Mouse (Mus musculus) neural tube, embryonic 14.5 days (tissue): ENCODE data around the gene Fam120a. TPM values are rescaled to one million over a fixed set of nuclear protein-coding genes. Genes with fewer than 3 reads are reported as not detected.

Experiments
- ATAC-seq: fragments of 200-750 bp; cut with Nextera tagmentation; 2 replicates; pipeline ENCODE4 v1.8.0; 2017; ENCODE audit warnings: low read depth, mild to moderate bottlenecking, moderate TSS enrichment, moderate library complexity
- H3K27ac ChIP-seq: fragments of 300-500 bp; sonication (generic); 2 replicates; pipeline ENCODE4 v1.5.1; 2014; ENCODE audit warnings: low read depth, mild to moderate bottlenecking, control low read depth, low read length, moderate library complexity, mixed read lengths
- H3K27me3 ChIP-seq: fragments of 300-500 bp; sonication (generic); 2 replicates; pipeline ENCODE4 v1.6.1; 2014; ENCODE audit warnings: low read length; ENCODE audit not compliant: control insufficient read depth, insufficient read depth
- H3K36me3 ChIP-seq: fragments of 300-500 bp; sonication (generic); 2 replicates; pipeline ENCODE4 v1.6.1; 2014; ENCODE audit warnings: low read length, mixed read lengths; ENCODE audit not compliant: control insufficient read depth, insufficient read depth
- H3K4me1 ChIP-seq: fragments of 300-500 bp; sonication (generic); 2 replicates; pipeline ENCODE4 v1.6.1; 2014; ENCODE audit warnings: low read length; ENCODE audit not compliant: control insufficient read depth, insufficient read depth
- H3K4me2 ChIP-seq: fragments of 300-500 bp; sonication (generic); 2 replicates; pipeline ENCODE4 v1.6.1; 2014; ENCODE audit warnings: mild to moderate bottlenecking, low read depth, low read length, control low read depth
- H3K4me3 ChIP-seq: fragments of 300-500 bp; sonication (generic); 2 replicates; pipeline ENCODE4 v1.5.1; 2014; ENCODE audit warnings: low read depth, low read length, control low read depth, mixed read lengths
- H3K9ac ChIP-seq: fragments of 300-500 bp; sonication (generic); replicated peaks from 2 replicates; pipeline ENCODE4 v1.6.1; 2014; ENCODE audit warnings: low read depth, mild to moderate bottlenecking, control low read depth, low read length, mixed read lengths
- H3K9me3 ChIP-seq: fragments of 300-500 bp; sonication (generic); 2 replicates; pipeline ENCODE4 v1.6.1; 2016; ENCODE audit warnings: low read length; ENCODE audit not compliant: control insufficient read depth
- WGBS: fragments of 180-500 bp; shearing (Covaris S2); extraction: QIAGEN DNeasy Blood & Tissue Kit; methylation state at CpG from one replicate; pipeline ENCODE4 v1.1.7; 2014; 5-methylcytosine and 5-hydroxymethylcytosine counted together
- polyA plus RNA-seq: library from polyadenylated mRNA; unstranded; fragments of >200 nt; fragmentation: Nextera tagmentation; extraction: Ambion mirVana; gene quantifications from 2 replicates; pipeline ENCODE4 v1.2.1, GENCODE M21; 2014

The Fam120a gene
- polyA plus RNA-seq, 1 experiment from 2014 or later = 16.5 TPM

DNA sequence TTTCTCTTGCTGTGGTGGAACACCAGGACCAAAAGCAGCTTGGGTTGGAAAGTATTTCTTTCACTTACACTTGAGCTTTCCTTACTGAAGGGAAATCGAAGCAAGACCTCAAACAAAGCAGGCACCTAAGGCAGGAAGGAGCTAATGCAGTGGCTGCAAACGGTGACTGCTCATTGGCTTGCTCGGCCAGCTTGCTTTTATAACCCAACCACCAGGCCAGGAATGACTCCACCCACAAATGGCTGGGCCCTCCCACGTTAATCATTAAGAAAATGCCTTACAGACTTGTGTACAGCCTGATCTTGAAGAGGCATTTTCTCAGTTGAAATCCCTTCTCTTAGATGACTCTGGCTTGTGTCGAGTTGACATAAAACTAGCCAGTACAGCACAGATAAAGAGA lies 3.2 kb upstream of the Fam120a start:
- Histone ChIP-seq H3K4me2 (no peak overlapping the region), H3K4me3 (no peak overlapping the region), H3K9me3 (no peaks in the 10 kb centered on the region), H3K36me3 (no peaks in the 10 kb centered on the region), H3K9ac (no peak overlapping the region), H3K27ac (no peak overlapping the region), H3K4me1 (peaks cover 7% of the 10 kb centered on the region), H3K27me3 (no peaks in the 10 kb centered on the region)
- ATAC-seq = no peak
- WGBS = 62% methylated on average over 5 of the region's 5 CpGs

DNA sequence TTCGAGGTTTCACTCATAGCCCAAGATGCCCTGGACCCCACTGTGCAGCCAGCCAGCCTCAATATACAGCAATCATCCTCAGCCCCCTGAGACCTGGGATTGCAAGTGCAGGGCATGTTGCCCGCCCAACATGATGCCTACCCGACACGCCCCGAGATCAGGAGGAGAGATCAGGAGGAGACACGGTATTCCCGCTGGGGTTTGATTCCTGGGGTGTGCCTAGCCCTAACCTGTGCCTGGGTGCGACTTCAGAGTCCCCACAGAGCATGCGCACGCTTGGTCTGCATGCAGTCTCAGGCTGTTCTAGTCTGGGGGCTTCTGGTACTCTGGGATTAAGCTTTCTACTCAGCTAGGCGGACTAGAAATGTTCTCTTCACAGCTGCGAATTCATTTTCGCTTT lies 2.7 kb upstream of the Fam120a start:
- H3K36me3 ChIP-seq = no peaks in the 10 kb centered on the region
- no peaks in the 10 kb centered on the region for H3K9me3 ChIP-seq
- 72% methylated on average over 13 of the region's 13 CpGs for WGBS
- no peak for ATAC-seq
- H3K4me3 ChIP-seq = no peak overlapping the region
- H3K27ac ChIP-seq = no peak overlapping the region
- no peak overlapping the region for H3K4me2 ChIP-seq
- H3K27me3 ChIP-seq = no peaks in the 10 kb centered on the region
- H3K9ac ChIP-seq = no peak overlapping the region
- H3K4me1 ChIP-seq = peaks cover 12% of the 10 kb centered on the region

DNA sequence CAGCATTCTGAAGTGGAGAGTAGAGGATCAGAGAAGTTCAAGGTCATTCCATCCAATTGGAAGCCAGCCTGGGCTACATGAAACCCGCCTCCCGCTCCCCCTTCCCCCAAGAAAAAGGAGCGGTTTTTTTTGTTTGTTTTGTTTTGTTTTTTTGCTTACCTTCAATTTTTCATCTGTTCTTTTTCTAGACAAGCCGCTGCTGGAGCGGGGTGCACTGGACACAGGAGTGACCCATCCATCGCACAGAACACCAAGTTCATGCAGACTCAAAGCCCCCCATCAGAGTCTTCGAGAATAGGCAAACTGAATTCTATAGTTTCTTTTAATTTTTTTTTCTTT lies 902 bp upstream of the Fam120a start:
- 17% methylated on average over 7 of the region's 7 CpGs for WGBS
- Histone ChIP-seq H3K4me2 (peak overlapping the region; percentile 58), H3K4me1 (peaks cover 24% of the 10 kb centered on the region), H3K4me3 (peak overlapping the region; percentile 84), H3K9me3 (no peaks in the 10 kb centered on the region), H3K27me3 (no peaks in the 10 kb centered on the region), H3K27ac (peak overlapping the region; percentile 95), H3K9ac (peak overlapping the region; percentile 89), H3K36me3 (no peaks in the 10 kb centered on the region)
- ATAC-seq = no peak

DNA sequence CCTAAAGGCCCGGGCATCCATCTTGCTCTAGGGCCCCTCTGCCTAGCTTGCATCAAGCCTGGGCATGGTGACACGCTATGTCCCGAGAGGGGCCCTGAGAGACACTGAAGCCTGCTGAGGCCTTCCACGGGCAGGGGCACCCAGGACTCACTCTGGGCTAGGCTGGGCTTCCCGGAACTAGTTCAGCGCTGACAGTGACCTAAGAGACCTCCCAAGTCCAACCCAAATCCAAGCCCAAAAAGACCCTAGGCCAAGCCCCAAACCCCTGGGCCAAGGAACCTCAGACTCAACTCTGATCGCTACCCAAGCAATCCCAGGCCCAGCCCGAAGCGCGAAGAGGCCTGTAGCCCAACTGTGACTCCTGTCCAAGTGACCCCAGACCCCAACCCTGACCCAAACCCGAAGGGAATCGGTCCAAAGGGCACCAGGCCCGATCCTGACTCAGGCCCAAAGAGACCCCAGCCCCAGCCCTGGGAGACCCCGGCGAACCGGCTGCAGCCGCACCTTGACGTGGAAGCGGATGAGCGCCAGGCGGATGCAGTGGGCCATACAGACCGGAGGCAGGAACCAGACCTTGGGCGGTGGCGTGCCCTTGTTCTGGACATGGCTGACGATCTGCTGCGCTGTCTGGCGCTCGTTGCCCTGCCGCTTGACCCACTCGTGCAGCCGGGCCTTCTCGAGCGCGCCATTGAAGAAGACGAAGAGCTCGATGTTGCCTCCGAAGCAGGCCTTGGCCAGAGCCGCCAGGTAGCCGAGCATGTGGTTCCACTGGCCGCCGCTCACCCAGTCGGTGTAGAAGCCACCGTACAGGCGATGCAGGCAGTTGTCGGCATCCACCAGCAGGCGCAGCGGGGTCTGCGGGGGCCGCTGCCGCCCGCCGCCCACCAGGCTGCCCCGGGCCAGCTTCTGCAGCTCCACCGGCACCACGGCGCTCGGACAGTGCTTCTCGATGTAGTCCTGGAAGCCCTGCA lies 681 bp downstream of the Fam120a start:
- no peaks in the 10 kb centered on the region for H3K27me3 ChIP-seq
- H3K27ac ChIP-seq = peak overlapping the region; percentile 95
- ATAC-seq = peak; percentile 6; the same call in 1 of the 2 replicates
- H3K4me2 ChIP-seq = peak overlapping the region; percentile 98
- H3K36me3 ChIP-seq = no peaks in the 10 kb centered on the region
- H3K4me3 ChIP-seq = peak overlapping the region; percentile 84
- H3K9me3 ChIP-seq = no peaks in the 10 kb centered on the region
- WGBS = under 1% methylated on average over 58 of the region's 58 CpGs
- H3K9ac ChIP-seq = peak overlapping the region; percentile 89
- peaks cover 24% of the 10 kb centered on the region for H3K4me1 ChIP-seq

DNA sequence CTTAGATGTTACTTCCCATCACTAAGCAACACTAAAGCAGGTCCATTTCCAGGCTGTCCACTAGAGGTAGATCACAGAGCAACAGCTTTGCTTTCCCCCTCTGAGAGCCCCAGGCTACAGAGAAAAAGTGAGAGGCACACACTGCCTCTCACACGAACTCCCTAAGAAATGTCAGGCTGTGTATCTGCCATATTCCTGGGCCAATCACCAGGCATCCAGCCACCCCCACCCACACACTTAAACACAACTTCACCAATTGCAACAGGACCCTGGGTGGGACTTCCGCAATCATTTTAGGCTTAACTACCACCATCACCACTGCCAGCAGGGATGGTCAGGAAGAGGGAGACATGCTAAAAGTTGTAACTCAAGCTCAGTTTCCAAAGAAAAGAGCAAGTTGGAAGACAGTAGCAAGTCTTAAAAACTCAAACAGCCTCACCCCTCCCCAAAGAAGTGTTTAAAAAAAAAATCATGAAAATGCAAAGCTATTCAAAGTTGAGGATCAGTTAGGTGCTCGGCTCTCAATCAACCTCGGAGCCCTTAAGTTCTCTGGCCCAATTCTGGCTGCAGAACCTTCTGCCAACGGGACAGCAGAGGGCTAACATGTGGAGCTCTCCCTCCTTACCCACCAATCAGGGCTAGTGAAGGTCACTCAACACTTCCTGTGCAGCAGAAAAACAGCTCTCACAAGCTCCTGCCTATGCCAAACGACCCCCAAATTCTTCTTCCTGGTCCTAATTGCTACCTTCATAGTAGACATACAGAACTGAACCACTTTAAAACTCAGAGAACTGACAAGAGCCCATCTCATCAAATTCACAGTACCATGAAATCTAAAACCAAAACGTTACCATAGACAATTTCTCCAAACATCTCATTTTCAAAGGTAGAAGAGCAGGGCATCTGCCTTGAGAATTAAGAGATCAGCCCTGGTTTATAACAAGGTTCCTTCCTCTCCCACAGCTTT lies 2.0 kb downstream of the Fam120a start:
- H3K4me2 ChIP-seq = peak overlapping the region; percentile 98
- 19% methylated on average over 7 of the region's 7 CpGs for WGBS
- ATAC-seq = peak; percentile 21; the same call in 1 of the 2 replicates
- no peak overlapping the region for H3K27ac ChIP-seq
- no peaks in the 10 kb centered on the region for H3K9me3 ChIP-seq
- H3K36me3 ChIP-seq = no peaks in the 10 kb centered on the region
- peaks cover 24% of the 10 kb centered on the region for H3K4me1 ChIP-seq
- H3K4me3 ChIP-seq = peak overlapping the region; percentile 84
- H3K27me3 ChIP-seq = no peaks in the 10 kb centered on the region
- H3K9ac ChIP-seq = peak overlapping the region; percentile 89

DNA sequence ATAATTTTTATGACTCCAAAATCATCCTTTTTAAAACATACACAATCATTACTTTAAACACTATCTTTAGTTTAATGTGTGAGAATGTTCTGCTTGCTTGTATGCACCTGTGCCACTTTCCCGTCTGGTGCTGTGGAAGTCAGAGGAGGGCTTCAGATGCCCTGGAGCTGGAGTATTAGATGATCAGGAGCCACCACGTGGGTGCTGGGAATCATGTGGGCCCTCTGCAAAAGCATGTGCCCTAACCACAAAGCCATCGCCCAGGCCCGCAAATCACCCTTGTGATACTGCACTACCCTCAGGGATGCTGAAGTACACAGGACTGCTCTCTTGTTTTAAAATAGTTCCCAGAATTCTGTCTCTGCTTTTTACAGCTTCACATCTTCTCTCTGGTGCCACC lies 3.0 kb downstream of the Fam120a start:
- Histone ChIP-seq H3K4me3 (peak overlapping the region; percentile 6; the same call in 1 of the 2 replicates), H3K27me3 (no peaks in the 10 kb centered on the region), H3K4me2 (peak overlapping the region; percentile 98), H3K4me1 (peaks cover 24% of the 10 kb centered on the region), H3K9ac (no peak overlapping the region; the same call in 1 of the 2 replicates), H3K27ac (0 out of 2 replicates have a peak overlapping the region, but pooled peaks have one; percentile 17), H3K9me3 (no peaks in the 10 kb centered on the region), H3K36me3 (no peaks in the 10 kb centered on the region)
- 77% methylated on average over 4 of the region's 4 CpGs for WGBS
- no peak for ATAC-seq

DNA sequence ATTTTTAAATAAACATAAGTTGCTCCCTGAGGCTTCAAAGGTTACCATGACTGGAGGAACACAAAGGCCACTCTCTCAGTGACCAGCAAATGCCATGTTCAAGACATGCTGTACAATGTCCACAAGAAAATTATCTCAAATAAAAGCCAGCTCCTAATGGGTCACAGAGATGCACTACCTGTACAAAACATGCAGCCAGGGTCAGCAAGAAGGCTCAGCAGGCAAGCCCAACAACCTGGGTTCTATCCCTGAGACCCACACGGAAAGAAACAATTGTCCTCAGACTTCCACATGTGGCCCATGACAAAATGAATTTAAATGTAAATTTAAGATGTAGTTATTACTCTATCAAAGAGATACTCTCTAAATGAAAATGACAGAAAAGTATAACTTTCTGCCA lies 4.7 kb downstream of the Fam120a start:
- no peaks in the 10 kb centered on the region for H3K27me3 ChIP-seq
- H3K4me3 ChIP-seq = no peak overlapping the region
- peaks cover 24% of the 10 kb centered on the region for H3K4me1 ChIP-seq
- no peak overlapping the region for H3K4me2 ChIP-seq
- no peak overlapping the region for H3K27ac ChIP-seq
- H3K9me3 ChIP-seq = no peaks in the 10 kb centered on the region
- no peak for ATAC-seq
- 71% methylated on average over 1 of the region's 1 CpGs for WGBS
- no peaks in the 10 kb centered on the region for H3K36me3 ChIP-seq
- H3K9ac ChIP-seq = no peak overlapping the region

DNA sequence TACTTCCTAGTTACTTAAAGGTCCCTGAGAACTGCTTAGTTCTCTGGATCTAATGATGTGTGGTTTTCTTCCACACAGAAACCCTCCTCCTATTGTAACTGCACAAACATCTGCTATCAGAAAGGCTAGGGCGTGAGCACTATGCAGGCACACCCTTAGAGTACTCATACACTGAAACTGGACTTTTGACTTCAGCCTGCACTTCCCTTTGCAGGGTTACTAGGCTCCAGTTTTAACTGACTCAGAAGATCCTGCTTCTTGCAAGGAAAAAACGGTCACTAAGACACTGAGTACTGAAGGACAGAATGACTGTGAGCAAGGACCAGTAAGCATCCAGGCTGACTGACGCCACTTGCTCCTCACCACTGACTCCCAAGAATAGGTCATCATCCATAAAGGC lies 5.3 kb downstream of the Fam120a start:
- 65% methylated on average over 3 of the region's 3 CpGs for WGBS
- Histone ChIP-seq H3K27ac (no peak overlapping the region), H3K4me1 (peaks cover 24% of the 10 kb centered on the region)

More for the DNA sequence above, 5.3 kb downstream of the Fam120a start:
- Histone ChIP-seq H3K27me3 (no peaks in the 10 kb centered on the region), H3K36me3 (no peaks in the 10 kb centered on the region), H3K4me3 (no peak overlapping the region), H3K9ac (no peak overlapping the region), H3K4me2 (no peak overlapping the region), H3K9me3 (no peaks in the 10 kb centered on the region)
- ATAC-seq = no peak
